Mouse (Mus musculus): ENCODE measurements around the gene Zscan21. TPM values are rescaled to one million over a fixed set of nuclear protein-coding genes. Genes with fewer than 3 reads are reported as not detected.

The Zscan21 gene
- polyA plus RNA-seq, 1 experiment from 2014 or later: 128 TPM

GRCm38 (mm10) chr5:138165594-138165993, 48.9 kb downstream of the Zscan21 start:
- Histone ChIP-seq H3K4me1 (ENCODE audit: control insufficient read depth, insufficient read depth, low read length) (peaks cover 15% of the 10 kb centered on the region), H3K4me3 (ENCODE audit: low read depth, low read length) (no peak overlapping the region), H3K4me2 (ENCODE audit: low read depth) (no peak overlapping the region), H3K27ac (ENCODE audit: low read depth, low read length) (no peak overlapping the region), H3K9ac (ENCODE audit: low read length) (no peak overlapping the region), H3K36me3 (ENCODE audit: control insufficient read depth, insufficient read depth, low read length) (peaks cover 27% of the 10 kb centered on the region), H3K27me3 (ENCODE audit: control insufficient read depth, insufficient read depth, low read length) (no peaks in the 10 kb centered on the region), H3K9me3 (ENCODE audit: control insufficient read depth, low read length) (no peaks in the 10 kb centered on the region)
- DNase-seq (ENCODE audit: low spot score) (no peak), ATAC-seq (ENCODE audit: insufficient read depth, low FRiP score, low TSS enrichment) (no peak)
- WGBS: 83% methylated on average over 8 of the region's 8 CpGs

DNA sequence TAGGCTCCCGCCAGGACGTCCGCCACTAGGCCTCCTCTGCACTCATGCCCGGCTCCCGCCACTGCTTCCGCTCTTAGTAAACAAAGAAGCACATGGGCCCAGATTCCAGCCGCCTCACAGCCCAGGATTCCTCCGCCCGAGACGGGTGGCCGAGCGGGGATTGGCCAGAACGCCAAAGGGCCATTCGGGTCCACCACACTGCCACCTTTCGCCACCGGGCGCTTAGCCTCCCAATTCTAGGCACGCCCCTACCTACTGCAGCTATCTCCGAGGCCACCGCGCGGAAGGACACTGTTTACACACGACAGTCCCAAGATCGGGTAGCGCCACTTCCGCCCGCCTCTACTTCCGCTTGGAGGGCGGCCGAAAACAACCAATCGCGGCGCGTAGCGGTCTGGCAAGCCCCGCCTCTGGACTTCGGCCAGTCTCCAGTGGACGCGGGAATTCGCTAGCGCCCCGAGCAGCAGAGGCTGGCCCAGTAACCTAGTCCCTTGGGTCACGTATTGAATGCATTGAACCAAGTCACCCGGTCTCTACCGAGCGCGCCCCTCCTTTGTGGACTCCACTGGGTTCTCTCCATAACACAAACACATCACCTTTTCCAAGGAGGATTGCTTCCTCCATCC, 54.3 kb downstream of the Zscan21 start:
- peak; percentile 87 for ATAC-seq (ENCODE audit: insufficient read depth, low FRiP score, low TSS enrichment)
- H3K27ac ChIP-seq (ENCODE audit: low read depth, low read length): peak overlapping the region; percentile 93
- H3K36me3 ChIP-seq (ENCODE audit: control insufficient read depth, insufficient read depth, low read length): peaks cover 12% of the 10 kb centered on the region
- under 1% methylated on average over 47 of the region's 47 CpGs for WGBS
- peak; percentile 97 for DNase-seq (ENCODE audit: low spot score)
- H3K9ac ChIP-seq (ENCODE audit: low read length): peak overlapping the region; percentile 90
- no peaks in the 10 kb centered on the region for H3K27me3 ChIP-seq (ENCODE audit: control insufficient read depth, insufficient read depth, low read length)
- no peaks in the 10 kb centered on the region for H3K9me3 ChIP-seq (ENCODE audit: control insufficient read depth, low read length)
- peak overlapping the region; percentile 82 for H3K4me3 ChIP-seq (ENCODE audit: low read depth, low read length)
- peaks cover 12% of the 10 kb centered on the region for H3K4me1 ChIP-seq (ENCODE audit: control insufficient read depth, insufficient read depth, low read length)
- peak overlapping the region; percentile 88 for H3K4me2 ChIP-seq (ENCODE audit: low read depth)

- peak; percentile 93 for ATAC-seq (ENCODE audit: insufficient read depth, low FRiP score, low TSS enrichment)
- H3K27me3 ChIP-seq (ENCODE audit: control insufficient read depth, insufficient read depth, low read length): no peaks in the 10 kb centered on the region
- peaks cover 12% of the 10 kb centered on the region for H3K4me1 ChIP-seq (ENCODE audit: control insufficient read depth, insufficient read depth, low read length)
- WGBS: under 1% methylated on average over 54 of the region's 54 CpGs
- peak within 1 kb of the TSS; percentile 82 for H3K4me3 ChIP-seq (ENCODE audit: low read depth, low read length)
- peak within 1 kb of the TSS; percentile 90 for H3K9ac ChIP-seq (ENCODE audit: low read length)
- no peaks in the 10 kb centered on the region for H3K9me3 ChIP-seq (ENCODE audit: control insufficient read depth, low read length)
- peak within 1 kb of the TSS; percentile 93 for H3K27ac ChIP-seq (ENCODE audit: low read depth, low read length)
- peak; percentile 92 for DNase-seq (ENCODE audit: low spot score)
- H3K4me2 ChIP-seq (ENCODE audit: low read depth): peak within 1 kb of the TSS; percentile 88
- peaks cover 11% of the 10 kb centered on the region for H3K36me3 ChIP-seq (ENCODE audit: control insufficient read depth, insufficient read depth, low read length)
Observed at GRCm38 (mm10) chr5:138171695-138172491, 55.2 kb downstream of the Zscan21 start, which contains the start of the genes Ap4m1 and Mcm7. Ap4m1 (plus strand) TSS chr5:138172002. Mcm7 (minus strand) TSS chr5:138172422.

DNA sequence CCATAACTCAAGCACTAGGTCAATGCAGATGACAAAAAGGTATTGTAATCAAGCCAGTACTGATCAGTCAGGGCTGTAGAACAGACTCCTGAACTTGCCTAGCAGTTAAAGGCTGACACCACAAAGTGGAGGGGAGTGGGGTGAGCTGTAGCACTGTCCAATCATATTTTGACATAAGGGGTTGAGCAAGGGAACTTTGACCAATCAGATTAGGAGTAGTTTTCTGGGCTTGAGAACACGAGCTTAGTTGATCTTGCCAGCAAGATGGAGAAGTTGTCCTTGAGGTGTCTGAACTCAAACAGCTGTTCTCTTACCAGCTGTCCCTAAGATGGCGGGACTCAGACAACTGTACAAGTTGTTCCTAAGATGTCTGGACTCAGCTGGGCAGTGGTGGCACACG, 56.5 kb downstream of the Zscan21 start:
- H3K4me1 ChIP-seq (ENCODE audit: control insufficient read depth, insufficient read depth, low read length): peaks cover 12% of the 10 kb centered on the region
- WGBS: 87% methylated on average over 3 of the region's 3 CpGs
- no peaks in the 10 kb centered on the region for H3K9me3 ChIP-seq (ENCODE audit: control insufficient read depth, low read length)
- no peaks in the 10 kb centered on the region for H3K27me3 ChIP-seq (ENCODE audit: control insufficient read depth, insufficient read depth, low read length)
- H3K4me2 ChIP-seq (ENCODE audit: low read depth): no peak overlapping the region; the same call in 1 of the 2 replicates
- no peak overlapping the region for H3K9ac ChIP-seq (ENCODE audit: low read length)
- no peak for ATAC-seq (ENCODE audit: insufficient read depth, low FRiP score, low TSS enrichment)
- no peak overlapping the region for H3K27ac ChIP-seq (ENCODE audit: low read depth, low read length)
- H3K4me3 ChIP-seq (ENCODE audit: low read depth, low read length): no peak overlapping the region
- peaks cover 11% of the 10 kb centered on the region for H3K36me3 ChIP-seq (ENCODE audit: control insufficient read depth, insufficient read depth, low read length)
- no peak for DNase-seq (ENCODE audit: low spot score)

MicroRNAs encoded within 50 kb of the gene (microRNA counts, 519-probe panel; counts per million panel counts)
- microRNA mmu-miR-106b: 5,703 counts per million, percentile 94 among the panel's probes with 10 or more counts
- microRNA mmu-miR-25: 6,287 counts per million, percentile 97 among the panel's probes with 10 or more counts
- microRNA mmu-miR-93: 5,613 counts per million, percentile 94 among the panel's probes with 10 or more counts

Small RNA genes lying within 50 kb of the gene (microRNA-seq; reads per million reads assigned to microRNA genes)
- 9,212 reads per million, percentile 95 among the genes with 10 or more reads in this experiment for gene Mir106b
- gene Mir25: 827 reads per million, percentile 75 among the genes with 10 or more reads in this experiment
- 10,766 reads per million, percentile 96 among the genes with 10 or more reads in this experiment for gene Mir93

Other genes with a start within 250 kb of the Zscan21 start
- gene Pilrb2, start 245.1 kb upstream of the Zscan21 start, polyA plus RNA-seq (2014; fragmentation: Nextera tagmentation; extraction: Ambion mirVana): not detected in 2 replicates
- gene Cyp3a13, start 195.3 kb upstream of the Zscan21 start, polyA plus RNA-seq (2014; fragmentation: Nextera tagmentation; extraction: Ambion mirVana): 0.08 TPM in 1 of 2 replicates, not detected in the other
- gene Gjc3, start 153.8 kb upstream of the Zscan21 start, polyA plus RNA-seq (2014; fragmentation: Nextera tagmentation; extraction: Ambion mirVana): 0.09 TPM in 1 of 2 replicates, not detected in the other
- not detected in 2 replicates for gene Azgp1, start 135.4 kb upstream of the Zscan21 start, polyA plus RNA-seq (2014; fragmentation: Nextera tagmentation; extraction: Ambion mirVana)
- gene Smok3a, start 95.6 kb upstream of the Zscan21 start, polyA plus RNA-seq (2014; fragmentation: Nextera tagmentation; extraction: Ambion mirVana): not detected in 2 replicates
- gene Smok3b, start 95.5 kb upstream of the Zscan21 start, polyA plus RNA-seq (2014; fragmentation: Nextera tagmentation; extraction: Ambion mirVana): not detected in 2 replicates
- not detected in 2 replicates for gene Smok3c, start 63.7 kb upstream of the Zscan21 start, polyA plus RNA-seq (2014; fragmentation: Nextera tagmentation; extraction: Ambion mirVana)
- 43.8 and 45.1 TPM in 2 replicates for gene Zkscan1, start 31.8 kb upstream of the Zscan21 start, polyA plus RNA-seq (2014; fragmentation: Nextera tagmentation; extraction: Ambion mirVana)
- 25.5 and 27.8 TPM in 2 replicates for gene Zfp113, start 38.8 kb downstream of the Zscan21 start, polyA plus RNA-seq (2014; fragmentation: Nextera tagmentation; extraction: Ambion mirVana)
- 316 and 319 TPM in 2 replicates for gene Cops6, start 44.2 kb downstream of the Zscan21 start, polyA plus RNA-seq (2014; fragmentation: Nextera tagmentation; extraction: Ambion mirVana)
- gene Ap4m1, start 55.1 kb downstream of the Zscan21 start, polyA plus RNA-seq (2014; fragmentation: Nextera tagmentation; extraction: Ambion mirVana): 15.7 and 17.2 TPM in 2 replicates
- gene Mcm7, start 55.5 kb downstream of the Zscan21 start, polyA plus RNA-seq (2014; fragmentation: Nextera tagmentation; extraction: Ambion mirVana): 272 and 282 TPM in 2 replicates
- gene Taf6, start 70.5 kb downstream of the Zscan21 start, polyA plus RNA-seq (2014; fragmentation: Nextera tagmentation; extraction: Ambion mirVana): 119 and 122 TPM in 2 replicates
- gene Cnpy4, start 70.6 kb downstream of the Zscan21 start, polyA plus RNA-seq (2014; fragmentation: Nextera tagmentation; extraction: Ambion mirVana): 48.4 and 53.8 TPM in 2 replicates
- 10.2 and 10.8 TPM in 2 replicates for gene Mblac1, start 77.4 kb downstream of the Zscan21 start, polyA plus RNA-seq (2014; fragmentation: Nextera tagmentation; extraction: Ambion mirVana)
- not detected in 2 replicates for gene Nxpe5, start 109.0 kb downstream of the Zscan21 start, polyA plus RNA-seq (2014; fragmentation: Nextera tagmentation; extraction: Ambion mirVana)
- 51.9 and 53.5 TPM in 2 replicates for gene Lamtor4, start 138.6 kb downstream of the Zscan21 start, polyA plus RNA-seq (2014; fragmentation: Nextera tagmentation; extraction: Ambion mirVana)
- gene BC037034, start 147.1 kb downstream of the Zscan21 start, polyA plus RNA-seq (2014; fragmentation: Nextera tagmentation; extraction: Ambion mirVana): 9.1 and 9.5 TPM in 2 replicates
- gene Gal3st4, start 155.9 kb downstream of the Zscan21 start, polyA plus RNA-seq (2014; fragmentation: Nextera tagmentation; extraction: Ambion mirVana): 6.2 and 6.4 TPM in 2 replicates
- gene Gm43720, start 163.1 kb downstream of the Zscan21 start, polyA plus RNA-seq (2014; fragmentation: Nextera tagmentation; extraction: Ambion mirVana): not detected in 2 replicates
- 19.3 and 22.1 TPM in 2 replicates for gene Gpc2, start 163.1 kb downstream of the Zscan21 start, polyA plus RNA-seq (2014; fragmentation: Nextera tagmentation; extraction: Ambion mirVana)
- 2.7 and 3.2 TPM in 2 replicates for gene Stag3, start 163.3 kb downstream of the Zscan21 start, polyA plus RNA-seq (2014; fragmentation: Nextera tagmentation; extraction: Ambion mirVana)
- 0.29 TPM in 1 of 2 replicates, not detected in the other for gene Pvrig, start 225.1 kb downstream of the Zscan21 start, polyA plus RNA-seq (2014; fragmentation: Nextera tagmentation; extraction: Ambion mirVana)